Mouse (Mus musculus): ENCODE measurements around the gene Chaf1b. TPM values are rescaled to one million over a fixed set of nuclear protein-coding genes. Genes with fewer than 3 reads are reported as not detected.

Gene Chaf1b
- polyA plus RNA-seq, 1 experiment from 2014 or later = 136 TPM

DNA sequence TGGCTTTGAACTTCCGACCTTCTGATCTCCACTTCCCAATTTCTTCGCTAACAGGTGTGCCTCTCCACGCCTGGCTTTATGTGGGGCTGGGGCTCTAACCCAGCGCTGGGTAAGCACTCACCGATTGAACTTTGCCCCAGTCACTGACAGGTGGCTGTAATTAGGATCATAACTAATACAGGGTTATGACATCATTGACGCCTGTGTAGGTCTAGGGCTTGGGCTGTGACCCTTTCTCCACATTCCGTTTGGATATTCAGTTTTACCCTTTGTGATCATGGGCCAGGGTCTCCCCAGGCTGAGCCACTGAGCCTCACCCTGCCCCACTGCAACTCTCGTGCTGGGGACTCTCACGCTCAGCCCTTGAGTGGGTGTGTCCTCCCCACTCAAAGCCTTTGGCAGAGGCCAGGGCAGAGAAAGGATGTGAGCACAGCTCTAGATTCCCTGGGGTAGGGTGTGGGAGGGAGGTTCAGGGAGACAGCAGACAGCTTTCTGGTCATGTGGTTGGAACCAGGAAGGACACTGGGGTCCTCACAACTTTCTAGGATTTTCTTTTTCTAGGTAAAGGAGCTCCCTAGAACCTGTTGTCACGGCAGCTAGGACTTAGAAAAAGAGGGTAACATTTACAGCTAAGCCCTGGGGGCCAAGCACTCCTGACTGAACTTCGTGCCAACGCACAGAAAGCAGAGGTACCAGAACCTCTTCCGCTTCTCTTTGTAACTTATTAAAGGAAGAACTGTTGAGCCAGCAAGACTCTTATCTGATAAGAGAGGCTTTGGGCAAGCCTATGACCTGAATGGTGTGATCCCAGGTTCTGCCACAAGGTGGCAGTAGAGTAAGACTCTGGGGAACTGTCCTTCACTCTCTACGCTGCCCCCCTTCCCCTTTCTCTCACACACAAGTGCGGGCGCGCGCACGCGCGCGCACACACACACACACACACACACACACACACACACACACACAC lies 34.3 kb downstream of the Chaf1b start:
- 40% methylated on average over 22 of the region's 22 CpGs for WGBS
- peak; percentile 82 for DNase-seq (ENCODE audit: low spot score)
- Histone ChIP-seq H3K27me3 (ENCODE audit: low read depth, poor library complexity, severe bottlenecking) (peaks cover 8% of the 10 kb centered on the region; the same call in 1 of the 2 replicates), H3K4me3 (peak overlapping the region; percentile 40), H3K4me1 (peaks cover 5% of the 10 kb centered on the region), H3K9me3 (replicated peaks) (no peaks in the 10 kb centered on the region), H3K36me3 (no peaks in the 10 kb centered on the region), H3K27ac (replicated peaks) (peak overlapping the region; percentile 61)

DNA sequence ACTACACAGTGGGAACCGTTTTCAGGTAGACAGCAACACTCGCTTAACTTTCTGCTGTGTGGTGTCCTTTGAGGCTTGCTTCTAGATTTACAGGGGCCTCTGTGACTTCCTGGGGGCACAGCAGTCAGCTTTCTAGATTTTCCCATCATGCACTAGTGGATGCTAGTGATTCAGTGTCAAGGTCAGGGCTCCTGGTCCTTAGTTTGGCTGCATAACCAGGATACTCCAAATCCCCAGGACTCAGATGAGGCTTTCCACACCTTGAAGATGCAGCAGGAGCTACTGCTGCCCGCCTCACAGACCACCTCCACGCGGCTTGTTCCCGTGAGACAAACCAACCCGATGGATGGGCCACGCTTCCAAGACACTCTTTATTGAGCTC lies 35.0 kb downstream of the Chaf1b start:
- Histone ChIP-seq H3K4me3 (peak overlapping the region; percentile 40), H3K36me3 (no peaks in the 10 kb centered on the region), H3K9me3 (replicated peaks) (no peaks in the 10 kb centered on the region), H3K27me3 (ENCODE audit: low read depth, poor library complexity, severe bottlenecking) (peaks cover 8% of the 10 kb centered on the region; the same call in 1 of the 2 replicates), H3K4me1 (peaks cover 5% of the 10 kb centered on the region), H3K27ac (replicated peaks) (peak overlapping the region; percentile 61)
- WGBS = 69% methylated on average over 8 of the region's 8 CpGs
- no peak for DNase-seq (ENCODE audit: low spot score)

DNA sequence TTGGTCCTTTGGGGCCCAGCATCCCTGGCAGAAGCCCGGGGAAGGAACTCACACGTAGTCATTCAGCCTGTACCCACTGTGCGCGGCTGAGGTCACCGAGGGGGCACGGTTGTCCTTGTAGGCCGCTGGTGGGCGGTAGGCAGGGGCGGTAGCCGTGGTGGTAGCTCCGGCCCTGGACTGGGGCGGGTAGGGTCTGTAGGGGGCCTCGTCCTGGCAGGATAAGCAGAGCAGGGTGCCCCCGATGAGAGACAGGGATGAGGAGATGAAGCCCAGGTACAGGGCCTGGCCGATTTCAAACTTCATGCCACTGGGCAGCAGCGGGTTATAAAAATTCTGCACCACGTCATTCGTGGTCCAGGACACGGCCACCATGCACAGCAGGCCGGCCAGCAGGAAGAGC lies 35.5 kb downstream of the Chaf1b start:
- peaks cover 5% of the 10 kb centered on the region for H3K4me1 ChIP-seq
- peaks cover 8% of the 10 kb centered on the region; the same call in 1 of the 2 replicates for H3K27me3 ChIP-seq (ENCODE audit: low read depth, poor library complexity, severe bottlenecking)
- H3K9me3 ChIP-seq (replicated peaks) = no peaks in the 10 kb centered on the region
- no peak overlapping the region for H3K27ac ChIP-seq (replicated peaks)
- DNase-seq (ENCODE audit: low spot score) = no peak
- no peaks in the 10 kb centered on the region for H3K36me3 ChIP-seq
- H3K4me3 ChIP-seq = no peak overlapping the region
- WGBS = 82% methylated on average over 20 of the region's 20 CpGs

DNA sequence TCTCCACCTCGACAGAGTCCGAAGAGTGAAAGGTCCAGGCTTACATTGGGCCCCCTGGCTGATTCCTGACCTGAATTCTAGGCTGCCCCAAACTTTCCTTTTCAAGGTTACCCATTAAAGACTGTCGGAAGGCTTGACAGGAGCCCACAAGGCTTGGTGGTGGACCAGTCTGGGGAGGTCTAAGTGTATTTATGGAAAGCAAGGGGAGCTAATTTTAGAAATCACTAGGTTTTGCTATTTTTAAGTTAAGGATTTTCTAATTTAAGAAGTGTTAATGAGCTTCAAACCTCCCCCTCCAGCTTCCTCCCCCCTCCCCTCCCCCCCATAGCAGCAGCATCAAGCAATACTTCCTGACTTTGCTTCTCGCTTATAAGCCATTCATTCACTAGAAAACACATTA lies 37.0 kb downstream of the Chaf1b start:
- no peak for DNase-seq (ENCODE audit: low spot score)
- peaks cover 8% of the 10 kb centered on the region; the same call in 1 of the 2 replicates for H3K27me3 ChIP-seq (ENCODE audit: low read depth, poor library complexity, severe bottlenecking)
- 76% methylated on average over 4 of the region's 4 CpGs for WGBS
- no peak overlapping the region for H3K27ac ChIP-seq (replicated peaks)
- H3K36me3 ChIP-seq = no peaks in the 10 kb centered on the region
- peaks cover 5% of the 10 kb centered on the region for H3K4me1 ChIP-seq
- no peaks in the 10 kb centered on the region for H3K9me3 ChIP-seq (replicated peaks)
- H3K4me3 ChIP-seq = no peak overlapping the region

DNA sequence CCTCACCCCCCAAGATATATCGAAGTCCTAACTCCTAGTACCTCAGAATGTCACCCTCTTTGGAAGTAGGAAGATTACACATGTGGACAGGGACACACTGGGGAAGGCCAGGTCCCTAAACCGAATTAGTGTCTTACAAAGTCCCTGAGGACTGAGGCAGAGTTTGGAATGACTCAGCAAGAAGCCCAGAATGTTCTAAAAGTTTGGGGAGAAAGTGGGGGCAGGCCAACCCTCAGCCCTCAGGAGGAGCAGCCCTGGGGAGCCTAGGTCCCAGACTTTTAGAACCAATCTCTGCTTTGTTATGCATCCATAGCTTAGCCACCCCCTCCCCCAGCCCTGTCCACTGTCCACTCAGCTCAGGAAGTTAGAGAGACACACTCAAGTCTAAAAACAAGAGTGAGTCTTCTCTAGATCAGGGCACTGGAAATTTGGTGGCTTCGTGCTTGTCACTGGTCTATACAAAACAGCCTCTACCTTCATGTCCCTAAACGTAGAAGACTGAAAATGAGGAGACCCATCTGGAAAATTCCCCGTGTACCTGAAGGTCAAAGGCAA lies 39.2 kb downstream of the Chaf1b start:
- Histone ChIP-seq H3K9me3 (replicated peaks) (no peaks in the 10 kb centered on the region), H3K4me3 (no peak overlapping the region), H3K27me3 (ENCODE audit: low read depth, poor library complexity, severe bottlenecking) (peaks cover 8% of the 10 kb centered on the region; the same call in 1 of the 2 replicates), H3K27ac (replicated peaks) (no peak overlapping the region), H3K4me1 (peaks cover 5% of the 10 kb centered on the region), H3K36me3 (no peaks in the 10 kb centered on the region)
- WGBS = 79% methylated on average over 5 of the region's 5 CpGs
- DNase-seq (ENCODE audit: low spot score) = no peak

DNA sequence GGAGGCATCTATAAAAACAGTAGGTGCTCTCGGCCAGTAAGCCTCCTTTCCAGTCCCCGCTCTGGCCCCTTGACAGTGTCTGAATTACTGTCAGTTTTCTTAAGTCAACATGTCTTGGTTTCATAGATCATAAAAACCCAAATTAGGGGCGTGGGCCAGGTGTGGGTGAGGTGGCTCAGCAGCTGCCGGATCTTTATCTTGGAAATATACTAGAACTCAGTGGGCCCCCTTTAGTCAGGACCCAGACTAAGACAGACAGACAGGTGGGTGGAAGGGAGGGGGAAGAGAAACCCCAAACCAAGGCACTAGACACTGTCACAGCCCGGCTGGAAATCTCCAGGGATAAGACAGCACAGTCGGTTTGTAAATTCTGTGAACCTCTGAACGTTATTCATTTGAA lies 40.1 kb downstream of the Chaf1b start:
- H3K9me3 ChIP-seq (replicated peaks) = no peaks in the 10 kb centered on the region
- peaks cover 8% of the 10 kb centered on the region; the same call in 1 of the 2 replicates for H3K27me3 ChIP-seq (ENCODE audit: low read depth, poor library complexity, severe bottlenecking)
- H3K4me1 ChIP-seq = no peaks in the 10 kb centered on the region
- H3K27ac ChIP-seq (replicated peaks) = no peak overlapping the region
- no peak overlapping the region for H3K4me3 ChIP-seq
- WGBS = 81% methylated on average over 7 of the region's 7 CpGs
- DNase-seq (ENCODE audit: low spot score) = no peak
- no peaks in the 10 kb centered on the region for H3K36me3 ChIP-seq

DNA sequence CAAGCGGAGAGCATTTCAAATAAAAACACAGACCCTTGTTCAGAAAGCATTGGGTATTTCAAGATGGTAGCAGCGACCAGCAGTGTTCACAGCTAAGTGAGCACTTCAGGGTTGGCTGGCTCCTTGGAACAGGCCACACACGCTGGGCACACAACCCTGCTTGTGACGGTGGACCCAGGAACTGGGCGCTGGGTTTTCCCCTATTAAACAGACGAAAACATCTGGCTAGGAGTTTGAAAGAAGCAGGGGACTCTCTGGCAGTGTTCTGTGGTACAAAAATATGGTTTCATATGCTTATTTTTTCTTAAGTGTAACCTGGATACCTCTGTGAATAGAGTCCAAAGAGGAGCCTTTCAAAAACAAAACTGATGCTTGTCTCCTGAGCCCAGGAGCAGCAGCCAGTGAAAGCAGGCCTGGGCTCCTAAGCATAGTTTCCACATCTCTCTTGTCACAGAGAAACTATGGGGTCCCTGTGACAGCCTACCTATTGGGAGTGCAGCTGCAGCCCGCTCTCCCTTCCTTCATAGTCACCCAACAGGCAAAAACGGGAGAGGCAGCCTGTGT lies 42.1 kb downstream of the Chaf1b start:
- H3K4me3 ChIP-seq = no peak overlapping the region
- no peak overlapping the region for H3K27ac ChIP-seq (replicated peaks)
- WGBS = 75% methylated on average over 8 of the region's 8 CpGs
- H3K36me3 ChIP-seq = no peaks in the 10 kb centered on the region
- H3K4me1 ChIP-seq = no peaks in the 10 kb centered on the region
- no peak for DNase-seq (ENCODE audit: low spot score)
- H3K9me3 ChIP-seq (replicated peaks) = no peaks in the 10 kb centered on the region
- no peaks in the 10 kb centered on the region for H3K27me3 ChIP-seq (ENCODE audit: low read depth, poor library complexity, severe bottlenecking)

DNA sequence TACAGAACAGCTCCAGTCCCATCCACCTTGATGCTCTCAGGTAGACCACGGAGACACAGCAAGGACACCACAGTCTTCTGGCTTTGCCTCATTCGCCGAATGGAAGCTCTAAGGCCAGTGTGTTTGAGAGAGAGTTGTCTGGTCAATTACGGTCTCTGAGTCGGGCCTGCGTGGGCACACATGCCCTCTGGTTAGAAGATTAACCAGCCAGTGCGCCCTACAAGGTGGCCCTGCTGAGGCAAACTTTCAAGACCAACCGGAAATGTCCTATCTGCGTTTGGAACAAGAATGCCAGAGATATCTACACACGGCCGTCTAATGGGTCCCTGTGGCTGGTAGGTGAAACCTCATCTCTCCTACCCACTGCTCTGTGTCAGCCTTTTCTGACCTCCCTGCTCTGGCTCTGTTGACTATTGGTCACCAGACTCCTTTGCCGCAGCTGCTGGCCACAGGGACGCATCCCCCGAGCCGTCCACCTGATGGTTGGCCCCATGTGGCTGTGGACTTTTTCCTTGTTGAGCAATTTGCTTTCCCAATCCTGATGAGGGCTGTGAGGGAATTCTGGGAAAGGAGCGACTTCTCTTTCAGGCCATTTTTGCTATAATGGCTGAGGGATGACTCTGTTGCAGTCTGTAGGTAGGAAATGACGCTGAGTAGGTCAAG lies 45.8 kb downstream of the Chaf1b start:
- Histone ChIP-seq H3K9me3 (replicated peaks) (no peaks in the 10 kb centered on the region), H3K4me1 (no peaks in the 10 kb centered on the region), H3K27ac (replicated peaks) (no peak overlapping the region), H3K27me3 (ENCODE audit: low read depth, poor library complexity, severe bottlenecking) (peaks cover 16% of the 10 kb centered on the region), H3K36me3 (no peaks in the 10 kb centered on the region), H3K4me3 (no peak overlapping the region)
- no peak for DNase-seq (ENCODE audit: low spot score)
- WGBS = 90% methylated on average over 17 of the region's 17 CpGs

DNA sequence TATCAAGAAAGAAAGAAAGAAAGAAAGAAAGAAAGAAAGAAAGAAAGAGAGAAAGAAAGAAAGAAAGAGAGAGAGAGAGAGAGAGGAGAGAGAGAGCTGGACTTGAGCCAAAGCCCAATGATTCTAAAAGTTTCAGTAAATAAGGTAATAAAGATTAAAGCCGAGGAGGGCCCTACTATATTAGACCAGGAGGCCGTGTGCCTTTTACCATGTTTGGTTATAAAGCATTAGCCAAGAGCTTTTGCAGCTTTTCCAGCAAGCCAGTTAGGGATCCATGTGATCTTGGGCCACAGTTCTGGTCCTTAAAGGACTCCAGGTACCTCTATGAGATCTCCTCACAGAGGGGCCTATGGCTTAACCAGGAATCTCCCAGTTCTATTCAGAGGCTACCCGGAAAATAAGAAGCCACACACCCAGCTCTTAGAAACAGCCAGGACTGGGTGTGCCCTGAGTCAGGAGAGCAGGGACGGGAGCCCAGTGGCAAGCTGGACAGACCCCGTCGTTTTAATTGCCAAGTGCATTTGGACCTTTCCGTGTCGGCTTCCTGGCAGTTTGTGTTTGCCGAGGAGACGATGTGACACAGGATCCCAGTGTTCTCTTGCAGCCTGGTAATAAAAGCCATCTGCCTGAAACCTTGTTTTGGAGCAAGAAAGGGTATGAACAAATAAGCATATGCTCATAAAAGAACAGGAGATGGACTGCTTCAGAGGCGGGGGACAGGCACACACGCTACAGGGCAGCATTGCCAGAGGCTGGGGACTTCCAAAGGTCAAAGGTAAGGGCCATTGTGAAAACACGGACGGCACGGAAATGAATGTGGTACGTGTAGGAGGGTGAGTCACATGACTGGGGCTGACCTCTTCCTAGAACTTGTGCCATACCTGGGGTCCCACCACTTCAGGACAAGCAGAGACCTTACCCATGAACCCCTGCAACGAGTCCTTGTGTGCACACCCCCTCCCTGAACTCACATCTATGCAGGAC lies 48.8 kb downstream of the Chaf1b start:
- 71% methylated on average over 17 of the region's 17 CpGs for WGBS
- DNase-seq (ENCODE audit: low spot score) = no peak
- Histone ChIP-seq H3K36me3 (no peaks in the 10 kb centered on the region), H3K27me3 (ENCODE audit: low read depth, poor library complexity, severe bottlenecking) (peaks cover 46% of the 10 kb centered on the region), H3K4me3 (no peak overlapping the region), H3K4me1 (peaks cover 7% of the 10 kb centered on the region), H3K9me3 (replicated peaks) (no peaks in the 10 kb centered on the region), H3K27ac (replicated peaks) (no peak overlapping the region)

DNA sequence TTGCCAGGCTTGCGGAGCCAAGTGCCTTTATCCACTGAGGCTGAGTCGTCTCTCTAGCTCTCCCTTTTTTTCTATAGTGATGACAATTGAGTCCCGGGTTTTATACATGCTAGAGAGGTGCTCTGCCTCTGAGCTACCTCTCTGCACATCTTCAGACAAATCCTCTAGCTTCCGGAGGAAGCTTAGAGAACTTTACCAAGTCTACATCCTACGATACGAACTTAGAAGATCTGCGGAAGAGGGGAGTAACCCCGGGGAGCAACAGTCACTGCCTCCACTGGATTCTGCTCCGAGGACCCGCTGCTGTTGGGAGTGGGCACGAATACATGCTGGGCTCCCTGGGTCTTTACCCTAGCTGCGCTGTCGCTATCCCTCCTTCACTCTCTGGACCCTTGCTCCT lies 50.9 kb downstream of the Chaf1b start:
- Histone ChIP-seq H3K4me3 (0 out of 2 replicates have a peak overlapping the region, but pooled peaks have one; percentile 14), H3K36me3 (no peaks in the 10 kb centered on the region), H3K27ac (replicated peaks) (no peak overlapping the region), H3K27me3 (ENCODE audit: low read depth, poor library complexity, severe bottlenecking) (peaks cover 58% of the 10 kb centered on the region), H3K4me1 (peaks cover 10% of the 10 kb centered on the region), H3K9me3 (replicated peaks) (no peaks in the 10 kb centered on the region)
- DNase-seq (ENCODE audit: low spot score) = no peak
- WGBS = 16% methylated on average over 13 of the region's 13 CpGs

DNA sequence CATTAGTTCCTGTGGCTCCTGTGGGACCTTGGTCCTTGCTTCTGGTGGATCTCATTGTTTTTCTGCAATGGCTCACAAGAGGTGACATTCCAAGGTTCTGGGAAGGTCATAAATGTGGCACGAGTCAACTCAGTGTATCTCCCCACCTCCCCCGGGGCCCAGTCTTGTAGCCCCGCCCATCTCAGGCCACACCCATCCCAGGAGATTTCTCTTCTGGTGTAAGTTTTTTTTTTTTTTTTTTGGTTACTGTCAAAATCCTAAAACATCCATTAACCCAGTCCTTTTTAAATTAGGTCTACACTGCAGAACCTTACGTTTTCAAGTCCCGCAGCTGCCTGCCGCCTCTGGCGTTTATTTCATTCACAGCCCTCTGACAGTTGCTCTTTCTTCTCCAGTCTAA lies 51.3 kb downstream of the Chaf1b start:
- no peaks in the 10 kb centered on the region for H3K36me3 ChIP-seq
- DNase-seq (ENCODE audit: low spot score) = no peak
- 30% methylated on average over 7 of the region's 7 CpGs for WGBS
- no peaks in the 10 kb centered on the region for H3K9me3 ChIP-seq (replicated peaks)
- 0 out of 2 replicates have a peak overlapping the region, but pooled peaks have one; percentile 14 for H3K4me3 ChIP-seq
- no peak overlapping the region for H3K27ac ChIP-seq (replicated peaks)
- H3K27me3 ChIP-seq (ENCODE audit: low read depth, poor library complexity, severe bottlenecking) = peaks cover 58% of the 10 kb centered on the region
- H3K4me1 ChIP-seq = peaks cover 10% of the 10 kb centered on the region

Measured in midbrain, embryonic 10.5 days (tissue).